Mouse (Mus musculus) ES-E14 (cell line): ENCODE data around the gene Mapkapk2. TPM values are rescaled to one million over a fixed set of nuclear protein-coding genes. Genes with fewer than 3 reads are reported as not detected.

ENCODE experiments used
- DNase-seq: peaks from one replicate; pipeline ENCODE4 v3.0.0-alpha.2; 2013; ENCODE audit warnings: low read depth, low spot score
- H3K27ac ChIP-seq: 2 replicates; pipeline ENCODE4 v1.5.1; 2012; ENCODE audit warnings: low read depth, mild to moderate bottlenecking, low read length, moderate library complexity, mixed read lengths; ENCODE audit not compliant: poor library complexity, insufficient read depth, severe bottlenecking
- H3K36me3 ChIP-seq: 2 replicates; pipeline ENCODE4 v1.6.1; 2012; ENCODE audit warnings: mild to moderate bottlenecking, low read length, moderate library complexity, mixed read lengths; ENCODE audit not compliant: control insufficient read depth, poor library complexity, insufficient read depth, severe bottlenecking
- H3K4me1 ChIP-seq, 2 experiments: fragments of 150-350 bp in 1 of 2; sonication (generic) in 1 of 2; 2 replicates each; pipeline ENCODE4 v1.6.1; 2012; ENCODE audit warnings: low read length in 2 of 2, mild to moderate bottlenecking in 1 of 2, mixed read lengths in 1 of 2; ENCODE audit not compliant: control insufficient read depth in 2 of 2, insufficient read depth in 2 of 2, poor library complexity in 1 of 2
- H3K4me3 ChIP-seq, 2 experiments: fragments of 150-350 bp in 1 of 2; sonication (generic) in 1 of 2; 2 replicates each; pipeline ENCODE4 v1.5.1; 2012; ENCODE audit warnings: low read length in 2 of 2, low read depth in 1 of 2, mild to moderate bottlenecking in 1 of 2, mixed read lengths in 1 of 2; ENCODE audit not compliant: insufficient read depth in 1 of 2, poor library complexity in 1 of 2, severe bottlenecking in 1 of 2
- H3K9ac ChIP-seq: 2 replicates; pipeline ENCODE4 v1.6.1; 2012; ENCODE audit warnings: low read depth, mild to moderate bottlenecking, low read length, mixed read lengths; ENCODE audit not compliant: poor library complexity, insufficient read depth, severe bottlenecking
- H3K9me3 ChIP-seq: fragments of 150-350 bp; sonication (generic); 2 replicates; pipeline ENCODE4 v1.6.1; 2012; ENCODE audit warnings: low read depth, mild to moderate bottlenecking, low read length; ENCODE audit not compliant: control insufficient read depth, insufficient read depth
- CHD2 ChIP-seq: IDR thresholded peaks from 2 replicates; pipeline ENCODE4 v1.6.1; 2014; ENCODE audit warnings: mild to moderate bottlenecking, low read depth, low read length, inconsistent platforms
- HCFC1 ChIP-seq: IDR thresholded peaks from 2 replicates; pipeline ENCODE4 v1.6.1; 2012; ENCODE audit warnings: low read length, inconsistent platforms, borderline replicate concordance; ENCODE audit not compliant: insufficient read depth
- MAFK ChIP-seq: IDR thresholded peaks from 2 replicates; pipeline ENCODE4 v1.6.1; 2014; ENCODE audit warnings: mild to moderate bottlenecking, low read depth, low read length, inconsistent platforms; ENCODE audit not compliant: insufficient read depth
- ZC3H11A ChIP-seq: IDR thresholded peaks from 2 replicates; pipeline ENCODE4 v1.6.1; 2012; ENCODE audit warnings: low read depth, mild to moderate bottlenecking, inconsistent platforms, low read length, borderline replicate concordance
- ZNF384 ChIP-seq: IDR thresholded peaks from 2 replicates; pipeline ENCODE4 v1.6.1; 2012; ENCODE audit warnings: low read depth, low read length, inconsistent platforms
- in situ Hi-C, 2 experiments: fragments of 600-800 bp; cut with MboI; formaldehyde crosslinking; loops; one replicate each; pipeline ENCODE4 v1.15.1; 2025; ENCODE audit warnings: low sequenced_read_pairs in 2 of 2, inconsistent platforms in 1 of 2; ENCODE audit not compliant: unreplicated experiment in 2 of 2
- total RNA-seq: library from RNA; depleted of rRNA; stranded (reverse); fragments of 300-350 nt; gene quantifications from 2 replicates; pipeline ENCODE4 v1.2.3, GENCODE M21; 2012

Gene Mapkapk2
- total RNA-seq, 1 experiment, result 38.0 TPM

DNA sequence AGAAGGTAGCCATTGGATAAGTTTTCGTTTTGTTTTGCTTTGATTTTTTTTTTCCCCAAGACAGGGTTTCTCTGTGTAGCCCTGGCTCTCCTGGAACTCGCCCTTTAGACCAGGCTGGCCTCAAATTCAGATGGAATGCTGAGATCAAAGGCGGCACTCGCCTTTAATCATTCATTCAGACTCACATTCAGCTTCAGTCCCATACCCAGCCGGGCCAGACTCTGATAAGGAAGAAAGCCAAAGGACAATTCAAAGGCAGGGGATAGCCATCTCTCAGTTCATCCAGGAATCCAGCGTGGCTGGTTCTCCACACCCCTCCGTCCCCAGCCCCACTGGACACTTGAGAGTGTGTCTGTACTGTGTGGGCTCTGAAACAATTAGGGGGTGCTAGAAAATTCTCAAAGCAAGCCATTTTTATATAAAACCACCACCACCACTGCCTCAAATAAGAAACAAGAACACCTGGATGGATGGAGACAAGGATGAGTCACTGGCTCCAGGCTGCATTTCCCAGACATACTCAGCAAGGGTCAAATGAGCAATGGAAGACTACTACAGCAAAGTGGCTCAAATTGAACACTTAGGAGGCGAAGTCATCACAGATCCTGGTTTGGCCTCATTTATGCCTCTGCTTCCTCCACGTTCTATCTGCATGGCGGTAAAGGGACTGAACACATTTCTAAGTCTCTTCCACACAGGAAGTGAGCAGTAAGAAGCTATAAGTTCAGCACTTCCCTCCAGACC is 26.1 kb upstream of the Mapkapk2 start:
- TF ChIP-seq ZNF384 (no peak), MAFK (no peak), HCFC1 (no peak), CHD2 (no peak), ZC3H11A (no peak)
- Histone ChIP-seq H3K9ac (no peak overlapping the region), H3K4me3 (no peak overlapping the region), H3K36me3 (peaks cover 21% of the 10 kb centered on the region), H3K9me3 (no peaks in the 10 kb centered on the region), H3K27ac (no peak overlapping the region), H3K4me1 (no peaks in the 10 kb centered on the region)
- DNase-seq, result no peak
- in situ Hi-C loops, result loop anchor here in 1 of 2 experiments (10.0 kb wide), 1 partner anchor 141 kb away; no protein-coding TSS in a partner anchor

DNA sequence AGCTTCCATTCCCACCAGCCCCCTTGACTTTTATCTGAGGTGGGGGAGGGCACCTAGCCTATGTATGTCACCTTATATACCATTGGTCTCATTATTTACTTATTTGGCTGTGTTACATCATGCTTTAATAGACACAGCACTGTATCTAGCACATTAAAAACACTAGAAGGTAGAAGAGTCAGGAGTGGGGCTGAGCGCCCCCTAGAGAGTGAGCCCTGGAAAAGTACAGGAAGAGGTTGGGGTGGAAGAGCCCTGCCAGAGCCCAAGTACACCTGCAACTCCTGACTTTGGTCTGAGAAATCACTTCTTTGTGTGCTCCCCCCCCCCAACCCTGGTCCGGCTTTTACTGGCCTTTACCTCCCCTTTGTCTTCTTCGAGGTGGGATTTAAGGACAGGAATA is 24.4 kb upstream of the Mapkapk2 start:
- Histone ChIP-seq H3K36me3 (peaks cover 6% of the 10 kb centered on the region; the same call in 1 of the 2 replicates), H3K27ac (no peak overlapping the region), H3K4me1 (no peaks in the 10 kb centered on the region), H3K4me3 (no peak overlapping the region), H3K9me3 (no peaks in the 10 kb centered on the region), H3K9ac (no peak overlapping the region)
- TF ChIP-seq MAFK (no peak), ZNF384 (no peak), CHD2 (no peak)
- no peak for DNase-seq
- in situ Hi-C loops, result loop anchor here in 1 of 2 experiments (10.0 kb wide), 1 partner anchor 143 kb away; no protein-coding TSS in a partner anchor

DNA sequence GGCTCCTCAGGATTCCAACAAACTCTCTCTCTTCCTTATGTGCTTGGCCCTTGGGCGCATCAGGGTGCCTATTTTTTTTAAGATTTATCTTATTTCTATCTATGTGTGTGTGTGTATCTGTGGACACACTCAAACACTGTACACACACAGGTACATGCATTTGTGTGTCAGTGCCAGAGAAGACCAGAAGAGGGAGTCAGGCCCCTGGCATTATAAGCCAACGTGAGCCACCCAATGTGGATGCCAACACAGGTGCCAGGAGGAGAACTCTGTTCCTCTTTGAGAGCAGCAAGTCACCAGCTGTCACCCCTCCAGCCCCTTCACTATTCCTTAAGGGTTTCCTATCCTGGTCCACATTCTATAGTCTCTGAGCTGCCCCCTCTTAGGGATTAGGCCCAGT is 21.4 kb upstream of the Mapkapk2 start:
- TF ChIP-seq HCFC1, result no peak
- no peak for TF ChIP-seq CHD2
- no peak for TF ChIP-seq ZC3H11A
- no peak for TF ChIP-seq ZNF384
- no peak for TF ChIP-seq MAFK
- DNase-seq, result no peak
- H3K4me1 ChIP-seq, result no peaks in the 10 kb centered on the region; a peak in 1 of 4 replicates
- no peak overlapping the region for H3K27ac ChIP-seq
- no peaks in the 10 kb centered on the region for H3K9me3 ChIP-seq
- H3K9ac ChIP-seq, result no peak overlapping the region
- in situ Hi-C loops, result no loop called here
- H3K36me3 ChIP-seq, result no peaks in the 10 kb centered on the region
- H3K4me3 ChIP-seq, result no peak overlapping the region

DNA sequence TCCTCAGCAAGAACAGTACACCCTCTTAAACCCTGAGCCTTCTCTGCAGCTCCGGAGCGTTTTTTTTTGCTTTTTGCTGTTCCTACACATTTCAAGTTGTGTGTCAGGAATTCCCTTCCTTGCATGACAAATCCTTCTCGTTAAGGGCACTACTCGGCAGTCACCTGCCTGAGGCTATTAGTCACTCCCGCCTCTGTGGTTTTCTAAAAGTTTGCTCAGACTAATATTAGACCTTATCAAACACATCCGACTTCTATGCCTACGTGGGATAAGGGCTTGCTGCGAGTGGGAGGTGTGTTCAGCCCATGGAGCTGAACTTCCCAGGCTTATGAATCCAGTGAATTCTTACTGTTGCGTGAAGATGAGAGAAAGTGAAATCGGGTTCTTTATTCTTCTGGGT is 20.9 kb upstream of the Mapkapk2 start:
- H3K9me3 ChIP-seq, result no peaks in the 10 kb centered on the region
- no peak overlapping the region for H3K27ac ChIP-seq
- DNase-seq, result no peak
- H3K9ac ChIP-seq, result no peak overlapping the region
- in situ Hi-C loops, result no loop called here
- TF ChIP-seq HCFC1 (no peak), ZC3H11A (no peak), ZNF384 (peak; percentile 39; the same call in 1 of the 2 replicates)
- H3K4me1 ChIP-seq, result no peaks in the 10 kb centered on the region; a peak in 1 of 4 replicates
- H3K36me3 ChIP-seq, result no peaks in the 10 kb centered on the region
- H3K4me3 ChIP-seq, result no peak overlapping the region
